Mouse (Mus musculus) CH12.LX (cell line): ENCODE measurements around the gene Ltbp2.

Source experiments
- CTCF ChIP-seq, 2 experiments: IDR thresholded peaks in 1 of 2; conservative IDR thresholded peaks in 1 of 2; 2 replicates each; pipeline ENCODE4 v1.5.1; 2011 to 2012; ENCODE audit warnings: low read depth in 2 of 2, low read length in 2 of 2, improper control_type of control experiment in 1 of 2, inconsistent platforms in 1 of 2, mild to moderate bottlenecking in 1 of 2, moderate library complexity in 1 of 2
- MEF2A ChIP-seq: IDR thresholded peaks from 2 replicates; pipeline ENCODE4 v1.6.1; 2014; ENCODE audit warnings: low read depth, mild to moderate bottlenecking, inconsistent platforms, low read length, improper control_type of control experiment, borderline replicate concordance
- POLR2AphosphoS2 ChIP-seq: IDR thresholded peaks from 2 replicates; pipeline ENCODE4 v1.6.1; 2011; ENCODE audit warnings: low read depth, low read length, improper control_type of control experiment
- USF1 ChIP-seq: IDR thresholded peaks from 2 replicates; pipeline ENCODE4 v1.6.1; 2014; ENCODE audit warnings: low read depth, mild to moderate bottlenecking, inconsistent platforms, low read length, improper control_type of control experiment
- ZNF384 ChIP-seq: IDR thresholded peaks from 2 replicates; pipeline ENCODE4 v1.6.1; 2012; ENCODE audit warnings: low read depth, low read length, improper control_type of control experiment, inconsistent platforms

- TF ChIP-seq CTCF (conservative IDR thresholded peaks at IDR 0.05 in 1 of 2, IDR thresholded peaks at IDR 0.05 in 1 of 2; ENCODE audit: low read depth in 2 of 2, low read length in 2 of 2) (no peak), POLR2AphosphoS2 (no peak), USF1 (no peak), MEF2A (no peak), ZNF384 (no peak)
Observed at GRCm38 (mm10) chr12:84846594-84847014, 29.7 kb downstream of the Ltbp2 start.
